Mouse (Mus musculus) kidney, postnatal 0 days (tissue): ENCODE results near the gene Myt1l. TPM values are rescaled to one million over a fixed set of nuclear protein-coding genes. Genes with fewer than 3 reads are reported as not detected.

ENCODE experiments used
- ATAC-seq: fragments of 200-750 bp; cut with Nextera tagmentation; replicated peaks from 2 replicates; pipeline ENCODE4 v1.8.0; 2017; ENCODE audit warnings: low read depth, moderate number of reproducible peaks, moderate TSS enrichment, moderate library complexity; ENCODE audit not compliant: low FRiP score
- DNase-seq: peaks from one replicate; pipeline ENCODE4 v3.0.0-alpha.2; 2016; ENCODE audit warnings: low spot score
- H3K27ac ChIP-seq: fragments of 300-500 bp; sonication (generic); 2 replicates; pipeline ENCODE4 v1.5.1; 2014; ENCODE audit warnings: mild to moderate bottlenecking
- H3K27me3 ChIP-seq: fragments of 300-500 bp; sonication (generic); 2 replicates; pipeline ENCODE4 v1.6.1; 2014; ENCODE audit warnings: low read length, mixed read lengths; ENCODE audit not compliant: insufficient read depth
- H3K36me3 ChIP-seq: fragments of 300-500 bp; sonication (generic); 2 replicates; pipeline ENCODE4 v1.6.1; 2014; ENCODE audit warnings: low read length, mixed read lengths; ENCODE audit not compliant: insufficient read depth
- H3K4me1 ChIP-seq: fragments of 300-500 bp; sonication (generic); replicated peaks from 2 replicates; pipeline ENCODE4 v1.6.1; 2014; ENCODE audit warnings: antibody characterized with exemption, low read length, mixed read lengths; ENCODE audit not compliant: insufficient read depth
- H3K4me2 ChIP-seq: fragments of 300-500 bp; sonication (generic); 2 replicates; pipeline ENCODE4 v1.6.1; 2014; ENCODE audit warnings: mild to moderate bottlenecking, low read length, moderate library complexity, mixed read lengths
- H3K4me3 ChIP-seq: fragments of 300-500 bp; sonication (generic); replicated peaks from 2 replicates; pipeline ENCODE4 v1.5.1; 2014; ENCODE audit warnings: low read depth, low read length
- H3K9ac ChIP-seq: fragments of 300-500 bp; sonication (generic); 2 replicates; pipeline ENCODE4 v1.6.1; 2014; ENCODE audit warnings: low read depth, low read length
- H3K9me3 ChIP-seq: fragments of 300-500 bp; sonication (generic); replicated peaks from 2 replicates; pipeline ENCODE4 v1.6.1; 2016; ENCODE audit warnings: low read length, inconsistent platforms, mixed read lengths
- CTCF ChIP-seq: IDR thresholded peaks from 2 replicates; pipeline ENCODE4 v1.5.1; 2016; ENCODE audit warnings: antibody characterized with exemption, low read depth, mild to moderate bottlenecking, moderate library complexity
- WGBS: fragments of 180-500 bp; shearing (Covaris S2); extraction: QIAGEN DNeasy Blood & Tissue Kit; methylation state at CpG from one replicate; pipeline ENCODE4 v1.1.7; 2014; 5-methylcytosine and 5-hydroxymethylcytosine counted together
- polyA plus RNA-seq: library from polyadenylated mRNA; unstranded; fragments of >200 nt; fragmentation: Nextera tagmentation; extraction: Ambion mirVana; gene quantifications from 2 replicates; pipeline ENCODE4 v1.2.1, GENCODE M21; 2015

Gene Myt1l
- polyA plus RNA-seq, 1 experiment from 2014 or later, result 0.07 TPM

DNA sequence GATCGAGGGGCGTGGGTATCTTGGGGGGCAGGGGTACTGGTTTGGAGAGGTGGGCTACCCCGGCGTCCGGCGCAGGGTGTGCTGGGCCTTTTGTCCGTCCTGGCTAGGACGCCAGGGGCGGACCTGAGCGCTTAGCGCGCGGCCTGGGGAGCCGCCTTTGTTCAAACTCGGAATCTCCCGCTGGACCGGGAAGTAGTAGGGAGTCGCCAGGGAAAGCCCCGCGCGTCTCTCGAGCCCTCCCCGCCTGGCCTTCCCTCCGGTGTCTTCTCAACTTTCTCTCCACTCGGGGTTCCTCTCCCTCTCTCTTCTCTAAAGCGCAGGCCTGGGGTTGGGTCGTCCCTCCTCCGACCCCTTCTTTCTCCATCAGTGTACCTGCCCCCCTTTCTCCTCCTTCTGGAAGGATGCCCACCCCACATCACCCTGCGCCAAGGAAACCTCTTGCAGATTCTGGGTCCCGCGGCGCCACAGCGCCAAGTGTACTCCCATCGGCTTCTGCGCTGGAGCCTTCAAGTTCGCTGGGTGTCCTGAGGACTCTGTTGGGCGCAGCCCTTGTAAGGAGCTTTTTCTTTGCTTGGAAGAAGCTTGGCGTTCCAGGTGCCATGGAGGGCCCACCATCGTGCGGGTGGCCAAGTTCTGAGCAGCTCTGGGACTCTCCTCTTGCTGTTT is 410.3 kb downstream of the Myt1l start:
- WGBS, result under 1% methylated on average over 39 of the region's 40 CpGs
- DNase-seq, result peak; percentile 81
- TF ChIP-seq CTCF, result peak; percentile 1; the same call in 1 of the 2 replicates

DNA sequence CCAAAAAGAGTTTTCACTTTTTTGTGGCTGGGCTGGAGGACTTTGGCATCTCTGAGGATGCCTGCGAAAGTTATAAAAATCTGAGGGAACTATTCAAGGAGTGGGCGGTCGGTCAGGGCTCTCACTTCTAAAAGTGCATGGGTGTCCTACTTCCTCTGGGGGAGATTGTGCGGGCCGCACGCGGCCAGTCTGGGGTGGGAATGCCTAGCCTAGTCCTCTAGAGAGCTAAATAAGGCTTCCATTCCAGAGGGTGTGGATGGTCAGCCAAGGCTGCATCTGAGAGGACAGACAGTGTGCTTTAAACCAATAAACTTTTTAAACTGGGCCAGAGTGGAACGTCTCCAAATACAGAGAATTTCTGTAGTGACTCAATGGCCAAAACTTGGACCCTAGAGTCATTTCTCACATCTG is 411.1 kb downstream of the Myt1l start:
- peak overlapping the region; percentile 66; the same call in 1 of the 2 replicates for H3K27ac ChIP-seq
- 3% methylated on average over 8 of the region's 8 CpGs for WGBS
- H3K9ac ChIP-seq, result peak overlapping the region; percentile 65
- H3K9me3 ChIP-seq, result no peaks in the 10 kb centered on the region
- H3K4me2 ChIP-seq, result peak overlapping the region; percentile 54
- no peaks in the 10 kb centered on the region for H3K36me3 ChIP-seq
- peak overlapping the region; percentile 50 for H3K4me3 ChIP-seq
- TF ChIP-seq CTCF, result no peak
- H3K27me3 ChIP-seq, result no peaks in the 10 kb centered on the region
- DNase-seq, result no peak
- no peak for ATAC-seq
- H3K4me1 ChIP-seq, result peaks cover 3% of the 10 kb centered on the region; the same call in 1 of the 2 replicates

More for the DNA sequence above, 410.3 kb downstream of the Myt1l start:
- Histone ChIP-seq H3K9me3 (no peaks in the 10 kb centered on the region), H3K4me1 (peaks cover 3% of the 10 kb centered on the region; the same call in 1 of the 2 replicates), H3K4me2 (peak overlapping the region; percentile 54), H3K27me3 (no peaks in the 10 kb centered on the region), H3K27ac (peak overlapping the region; percentile 66), H3K36me3 (no peaks in the 10 kb centered on the region), H3K9ac (peak overlapping the region; percentile 65), H3K4me3 (peak overlapping the region; percentile 50)
- ATAC-seq, result peak; percentile 78

DNA sequence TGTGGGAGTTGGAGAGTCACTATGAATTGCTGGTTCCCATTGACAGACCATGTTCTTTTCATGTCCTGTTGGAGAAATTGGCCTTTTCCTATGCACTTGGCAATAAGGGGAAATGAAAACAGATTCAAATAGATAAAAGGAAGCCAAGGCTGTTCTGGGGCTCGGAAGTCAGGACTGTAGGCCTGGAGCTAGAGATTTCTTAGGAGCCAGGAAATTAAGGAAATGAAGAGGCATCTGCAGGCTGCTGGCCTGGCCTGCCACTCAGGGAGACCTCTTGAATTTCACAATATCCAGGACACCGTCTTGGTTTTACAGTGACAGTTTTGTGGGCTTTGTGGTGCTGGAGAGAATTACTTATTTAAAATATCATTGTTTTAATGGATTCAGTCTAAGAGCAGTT is 414.3 kb downstream of the Myt1l start:
- no peak for ATAC-seq
- no peak for DNase-seq
- H3K27me3 ChIP-seq, result no peaks in the 10 kb centered on the region
- H3K4me3 ChIP-seq, result no peak overlapping the region
- H3K9ac ChIP-seq, result no peak overlapping the region
- no peak for TF ChIP-seq CTCF
- H3K36me3 ChIP-seq, result no peaks in the 10 kb centered on the region
- WGBS, result 74% methylated on average over 2 of the region's 2 CpGs
- H3K4me1 ChIP-seq, result peaks cover 18% of the 10 kb centered on the region
- H3K9me3 ChIP-seq, result no peaks in the 10 kb centered on the region
- H3K27ac ChIP-seq, result no peak overlapping the region
- no peak overlapping the region for H3K4me2 ChIP-seq

DNA sequence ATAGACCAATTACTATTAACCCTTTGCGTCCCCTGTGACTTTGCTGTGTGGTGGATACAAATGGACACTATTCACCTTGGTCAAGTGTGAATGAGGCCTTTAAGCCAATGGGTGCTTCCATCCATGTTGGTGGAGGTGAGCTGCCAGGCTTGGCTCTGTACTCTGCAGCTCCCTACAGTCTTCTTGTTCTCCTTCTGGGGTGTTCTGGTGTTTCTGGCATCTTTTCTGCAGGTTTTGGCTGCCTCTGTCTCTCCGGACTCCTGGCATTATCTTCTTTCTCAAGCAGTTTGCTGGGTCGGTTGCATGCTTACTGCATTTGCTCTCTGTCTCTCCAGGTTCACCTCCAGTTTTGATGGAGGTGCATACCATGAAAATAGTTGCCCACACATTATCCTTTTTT is 416.5 kb downstream of the Myt1l start:
- no peak overlapping the region for H3K4me3 ChIP-seq
- no peak for TF ChIP-seq CTCF
- H3K27ac ChIP-seq, result no peak overlapping the region
- ATAC-seq (no peak), DNase-seq (no peak)
- peaks cover 18% of the 10 kb centered on the region for H3K4me1 ChIP-seq
- WGBS, result 83% methylated on average over 3 of the region's 3 CpGs
- no peak overlapping the region for H3K9ac ChIP-seq
- no peaks in the 10 kb centered on the region for H3K36me3 ChIP-seq
- H3K27me3 ChIP-seq, result no peaks in the 10 kb centered on the region
- no peak overlapping the region for H3K4me2 ChIP-seq
- no peaks in the 10 kb centered on the region for H3K9me3 ChIP-seq

DNA sequence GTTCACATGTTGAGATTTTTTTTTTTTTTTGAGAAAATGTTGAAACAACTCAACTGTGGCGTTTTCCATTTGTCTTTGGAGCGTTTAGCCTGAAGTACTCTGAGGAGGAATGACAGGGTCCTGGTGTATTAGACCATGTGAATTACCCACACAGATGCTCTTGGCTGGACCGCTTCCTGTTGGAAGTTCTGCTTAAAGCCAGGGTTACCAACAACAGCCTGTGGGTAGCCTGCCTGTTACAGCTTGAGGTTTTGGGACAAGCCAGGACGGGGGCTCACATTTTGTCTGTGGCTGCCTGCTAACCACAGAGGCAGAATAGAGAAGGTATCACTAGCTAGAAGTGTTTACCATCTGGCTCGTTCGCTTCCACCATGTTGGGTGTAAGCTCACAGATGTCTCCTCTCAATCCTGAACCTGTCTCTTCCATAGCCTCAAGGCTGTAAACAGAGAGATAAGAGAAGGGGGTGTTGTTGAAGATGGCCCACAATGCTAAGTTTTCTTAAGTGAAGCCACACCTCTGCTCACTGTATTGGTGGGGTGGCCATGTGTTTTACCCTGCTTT is 417.1 kb downstream of the Myt1l start:
- Histone ChIP-seq H3K27ac (no peak overlapping the region), H3K4me2 (no peak overlapping the region), H3K4me3 (no peak overlapping the region), H3K27me3 (no peaks in the 10 kb centered on the region), H3K9ac (no peak overlapping the region), H3K9me3 (no peaks in the 10 kb centered on the region), H3K36me3 (no peaks in the 10 kb centered on the region), H3K4me1 (peaks cover 19% of the 10 kb centered on the region)
- 54% methylated on average over 6 of the region's 6 CpGs for WGBS
- ATAC-seq, result no peak
- TF ChIP-seq CTCF, result no peak
- DNase-seq, result no peak

DNA sequence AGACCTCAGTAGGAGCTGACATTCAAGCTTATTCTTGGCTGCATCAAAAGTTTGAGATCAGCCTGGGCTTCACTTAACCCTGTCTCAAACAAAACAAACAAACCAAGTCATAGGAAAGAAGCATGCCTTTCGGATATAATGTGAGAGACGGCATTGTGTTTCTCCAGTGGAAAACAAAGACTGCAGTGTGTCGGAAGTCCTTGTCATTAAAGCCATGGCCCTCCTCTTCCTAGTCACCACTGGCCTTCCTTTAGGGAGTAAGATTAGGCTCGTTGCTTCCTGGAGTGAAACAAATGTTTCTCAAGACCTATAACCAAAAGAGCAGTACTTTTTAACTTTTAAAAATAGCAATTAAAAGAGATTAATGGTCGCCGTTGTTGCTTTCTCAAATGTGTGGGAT is 422.9 kb downstream of the Myt1l start:
- ATAC-seq, result no peak
- 20% methylated on average over 6 of the region's 6 CpGs for WGBS

More for the DNA sequence above, 422.9 kb downstream of the Myt1l start:
- no peak for TF ChIP-seq CTCF
- DNase-seq, result peak; percentile 84
- H3K9me3 ChIP-seq, result no peaks in the 10 kb centered on the region
- H3K4me1 ChIP-seq, result peaks cover 40% of the 10 kb centered on the region
- H3K9ac ChIP-seq, result no peak overlapping the region
- no peak overlapping the region for H3K4me3 ChIP-seq
- 0 out of 2 replicates have a peak overlapping the region, but pooled peaks have one; percentile 13 for H3K4me2 ChIP-seq
- H3K27ac ChIP-seq, result peak overlapping the region; percentile 72
- H3K27me3 ChIP-seq, result no peaks in the 10 kb centered on the region
- H3K36me3 ChIP-seq, result no peaks in the 10 kb centered on the region
